Mouse (Mus musculus) stomach, postnatal 0 days (tissue): ENCODE measurements at regions not wholly inside any gene's neighbourhood (a gene's known extent, or its start where the extent isn't known, plus 50 kb on each side); places are given as distances from the start of the nearest gene placed in this dataset.
A peak's percentile ranks its signal among the peaks of the same experiment; 100 is the strongest.

Experiments used
- ATAC-seq: fragments of 200-750 bp; cut with Nextera tagmentation; 2 replicates; pipeline ENCODE4 v1.8.0; 2017; ENCODE audit not compliant: low FRiP score, low TSS enrichment
- DNase-seq: peaks from one replicate; pipeline ENCODE4 v3.0.0-alpha.2; 2016; ENCODE audit warnings: low spot score
- H3K27ac ChIP-seq: fragments of 300-500 bp; sonication (generic); replicated peaks from 2 replicates; pipeline ENCODE4 v1.5.1; 2014; ENCODE audit warnings: mild to moderate bottlenecking, control low read depth
- H3K27me3 ChIP-seq: fragments of 300-500 bp; sonication (generic); 2 replicates; pipeline ENCODE4 v1.6.1; 2014; ENCODE audit warnings: low read length; ENCODE audit not compliant: control insufficient read depth, insufficient read depth
- H3K36me3 ChIP-seq: fragments of 300-500 bp; sonication (generic); 2 replicates; pipeline ENCODE4 v1.6.1; 2014; ENCODE audit warnings: low read length, mixed read lengths; ENCODE audit not compliant: control insufficient read depth, insufficient read depth
- H3K4me1 ChIP-seq: fragments of 300-500 bp; sonication (generic); replicated peaks from 2 replicates; pipeline ENCODE4 v1.6.1; 2014; ENCODE audit warnings: antibody characterized with exemption; ENCODE audit not compliant: control insufficient read depth, insufficient read depth
- H3K4me2 ChIP-seq: fragments of 300-500 bp; sonication (generic); replicated peaks from 2 replicates; pipeline ENCODE4 v1.6.1; 2014; ENCODE audit warnings: low read depth, mild to moderate bottlenecking, control low read depth, moderate library complexity
- H3K4me3 ChIP-seq: fragments of 300-500 bp; sonication (generic); 2 replicates; pipeline ENCODE4 v1.5.1; 2014; ENCODE audit warnings: low read depth, low read length, control low read depth
- H3K9ac ChIP-seq: fragments of 300-500 bp; sonication (generic); 2 replicates; pipeline ENCODE4 v1.6.1; 2014; ENCODE audit warnings: mild to moderate bottlenecking, low read length, control low read depth, mixed read lengths
- H3K9me3 ChIP-seq: fragments of 300-500 bp; sonication (generic); 2 replicates; pipeline ENCODE4 v1.6.1; 2016; ENCODE audit warnings: low read length; ENCODE audit not compliant: control insufficient read depth
- CTCF ChIP-seq: IDR thresholded peaks from 2 replicates; pipeline ENCODE4 v1.5.1; 2016; ENCODE audit warnings: antibody characterized with exemption, low read depth, mild to moderate bottlenecking, moderate library complexity
- EP300 ChIP-seq: optimal IDR thresholded peaks from 2 replicates; pipeline ENCODE3; 2016; ENCODE audit warnings: antibody characterized with exemption
- WGBS: fragments of 180-500 bp; shearing (Covaris S2); extraction: QIAGEN DNeasy Blood & Tissue Kit; methylation state at CpG from one replicate; pipeline ENCODE4 v1.1.7; 2014; 5-methylcytosine and 5-hydroxymethylcytosine counted together

- Histone ChIP-seq H3K9me3 (no peaks in the 10 kb centered on the region), H3K4me2 (no peak overlapping the region), H3K4me1 (no peaks in the 10 kb centered on the region), H3K4me3 (no peak overlapping the region), H3K36me3 (no peaks in the 10 kb centered on the region), H3K27ac (no peak overlapping the region), H3K9ac (no peak overlapping the region), H3K27me3 (no peaks in the 10 kb centered on the region)
- 47% methylated on average over 4 of the region's 4 CpGs for WGBS
- DNase-seq (no peak), ATAC-seq (no peak)
- no peak for TF ChIP-seq EP300
- no peak for TF ChIP-seq CTCF
Observed at GRCm38 (mm10) chr9:46381342-46381741, 61.6 kb upstream of the 4931429L15Rik start.

- whole genome bisulfite sequencing, result 69% methylated on average over 11 of the region's 11 CpGs
- no peak for DNase-seq
- ATAC-seq, result no peak
Observed at GRCm38 (mm10) chr9:46379453-46379852, 59.7 kb upstream of the 4931429L15Rik start.

GRCm38 (mm10) chr9:46378339-46378738, 58.6 kb upstream of the 4931429L15Rik start:
- DNase-seq, result no peak
- 77% methylated on average over 3 of the region's 3 CpGs for WGBS
- Histone ChIP-seq H3K4me1 (no peaks in the 10 kb centered on the region), H3K4me2 (no peak overlapping the region), H3K4me3 (no peak overlapping the region), H3K27me3 (no peaks in the 10 kb centered on the region), H3K36me3 (no peaks in the 10 kb centered on the region), H3K9me3 (no peaks in the 10 kb centered on the region), H3K27ac (no peak overlapping the region), H3K9ac (no peak overlapping the region)
- TF ChIP-seq CTCF (peak; percentile 33), EP300 (no peak)
- no peak for ATAC-seq

More at GRCm38 (mm10) chr9:46379453-46379852, 59.7 kb upstream of the 4931429L15Rik start:
- H3K36me3 ChIP-seq, result no peaks in the 10 kb centered on the region
- H3K27ac ChIP-seq, result no peak overlapping the region
- no peak overlapping the region for H3K4me2 ChIP-seq
- H3K4me1 ChIP-seq, result no peaks in the 10 kb centered on the region
- H3K27me3 ChIP-seq, result no peaks in the 10 kb centered on the region
- H3K9ac ChIP-seq, result no peak overlapping the region
- no peaks in the 10 kb centered on the region for H3K9me3 ChIP-seq
- H3K4me3 ChIP-seq, result no peak overlapping the region
- TF ChIP-seq EP300, result no peak
- TF ChIP-seq CTCF, result no peak
